30 mouse cellular contexts compared by ENCODE assay signal in genomic region chr2:143934439-143934838, GRCm38 (mm10). TPM values are rescaled to one million over a fixed set of nuclear protein-coding genes. Genes with fewer than 3 reads are reported as not detected.
A peak's percentile ranks its signal among the peaks of the same experiment; 100 is the strongest.
DNase-seq lines count a peak whose midpoint lies in the region; ATAC-seq lines count a peak whose summit lies in the region.
"Had no signal": no experiment of that assay in that cellular context is flagged by ENCODE, and none has a peak within 500 bp of the region (broad histone marks: within the 10 kb centered on the region; RNA-seq: fewer than 3 reads in every experiment).

No protein-coding gene starts in this region.

- H3K27ac ChIP-seq in liver, embryonic 13.5 days: 0 out of 2 replicates have a peak overlapping the region, but pooled peaks have one; percentile 11
- H3K27ac ChIP-seq in liver, embryonic 12.5 days: no peak overlapping the region
- H3K27ac ChIP-seq: embryonic facial prominence, embryonic 12.5 days; forebrain, embryonic 15.5 days; heart, embryonic 10.5 days; left cerebral cortex, adult 2 months; limb, embryonic 13.5 days; macrophage; midbrain, embryonic 10.5 days; midbrain, embryonic 15.5 days had no signal

- no peaks in the 10 kb centered on the region for H3K9me3 ChIP-seq in liver, embryonic 13.5 days (replicated peaks)
- no peaks in the 10 kb centered on the region for H3K9me3 ChIP-seq in liver, embryonic 12.5 days (replicated peaks)
- H3K9me3 ChIP-seq: embryonic facial prominence, embryonic 12.5 days; forebrain, embryonic 15.5 days; G1E; heart, embryonic 10.5 days; limb, embryonic 13.5 days; midbrain, embryonic 10.5 days; midbrain, embryonic 15.5 days had no signal

- no peaks in the 10 kb centered on the region for H3K27me3 ChIP-seq in liver, embryonic 13.5 days
- no peaks in the 10 kb centered on the region for H3K27me3 ChIP-seq in liver, embryonic 12.5 days (replicated peaks)
- H3K27me3 ChIP-seq: embryonic facial prominence, embryonic 12.5 days; forebrain, embryonic 15.5 days; limb, embryonic 13.5 days; midbrain, embryonic 15.5 days had no signal

- no peak overlapping the region for H3K9ac ChIP-seq in liver, embryonic 13.5 days
- no peak overlapping the region for H3K9ac ChIP-seq in liver, embryonic 12.5 days
- H3K9ac ChIP-seq: embryonic facial prominence, embryonic 12.5 days; forebrain, embryonic 15.5 days; limb, embryonic 13.5 days; midbrain, embryonic 15.5 days had no signal

- intact Hi-C loops in heart, postnatal 10 days (cut with DNase I): no loop called here
- intact Hi-C loops in left cerebral cortex, postnatal 4 days (cut with DNase I): no loop called here

- no peak for ATAC-seq in liver, embryonic 13.5 days (ENCODE audit: low read depth)
- ATAC-seq in liver, embryonic 12.5 days: no peak
- peak; percentile 53 for ATAC-seq in common myeloid progenitor, adult 5-6 weeks (replicated peaks; ENCODE audit: low read depth, poor library complexity, severe bottlenecking)
- peak; percentile 82 for ATAC-seq in megakaryocyte progenitor cell, adult 5-6 weeks (replicated peaks; ENCODE audit: poor library complexity)
- ATAC-seq: forebrain, embryonic 15.5 days; hindbrain, embryonic 16.5 days; lung, postnatal 0 days; midbrain, embryonic 15.5 days had no signal

- H3K36me3 ChIP-seq in liver, embryonic 13.5 days: peaks cover 10% of the 10 kb centered on the region
- peaks cover 19% of the 10 kb centered on the region for H3K36me3 ChIP-seq in liver, embryonic 12.5 days
- H3K36me3 ChIP-seq: midbrain, embryonic 15.5 days had no signal

- H3K4me2 ChIP-seq in liver, embryonic 13.5 days: no peak overlapping the region
- H3K4me2 ChIP-seq in liver, embryonic 12.5 days: no peak overlapping the region
- H3K4me2 ChIP-seq: embryonic facial prominence, embryonic 12.5 days; forebrain, embryonic 15.5 days; limb, embryonic 13.5 days; midbrain, embryonic 15.5 days had no signal

- DNase-seq in heart, adult 11 months: peak; percentile 52
- no peak for DNase-seq in heart, postnatal 10 days
- no peak for DNase-seq in liver, embryonic 13.5 days
- no peak for DNase-seq in left cerebral cortex, postnatal 4 days
- DNase-seq in layer of hippocampus, postnatal 25 days (ENCODE audit: extremely low spot score in 1 of 2, low spot score in 1 of 2): no peak
- DNase-seq: adrenal gland, adult 8-10 months; cerebellum, adult 8-10 months; cerebellum, postnatal 36 days; embryo, embryonic 11 days; gastrocnemius, postnatal 25 days; heart, postnatal 14 days; kidney, postnatal 14 days; lung, adult 18-20 months; right cerebral cortex, postnatal 4 days; thymus, adult 2 months; thymus, postnatal 36 days had no signal

- no peak overlapping the region for H3K4me3 ChIP-seq in liver, embryonic 13.5 days (replicated peaks)
- no peak overlapping the region for H3K4me3 ChIP-seq in liver, embryonic 12.5 days
- H3K4me3 ChIP-seq: embryonic facial prominence, embryonic 12.5 days; forebrain, embryonic 15.5 days; heart, embryonic 10.5 days; left cerebral cortex, adult 2 months; limb, embryonic 13.5 days; midbrain, embryonic 10.5 days; midbrain, embryonic 15.5 days had no signal

- 76% methylated on average over 8 of the region's 8 CpGs for WGBS in liver, embryonic 13.5 days (ENCODE audit: insufficient replicate concordance)
- WGBS in liver, embryonic 12.5 days (ENCODE audit: insufficient replicate concordance): 67% methylated on average over 8 of the region's 8 CpGs

- peaks cover 20% of the 10 kb centered on the region for H3K4me1 ChIP-seq in liver, embryonic 13.5 days (replicated peaks)
- H3K4me1 ChIP-seq in liver, embryonic 12.5 days: peaks cover 20% of the 10 kb centered on the region

RNA-seq across cellular contexts. Expression of gene Dstn, which starts 19.3 kb away (rescaled TPM):
- total RNA-seq in heart, postnatal 10 days (2021): 100 to 1,000 TPM; 486 to 498 TPM
- 138 and 162 TPM in 2 replicates for polyA plus RNA-seq in liver, embryonic 13.5 days (2015; fragmentation: Nextera tagmentation; extraction: Ambion mirVana)
- 126 and 136 TPM in 2 replicates for polyA plus RNA-seq in liver, embryonic 12.5 days (2016; fragmentation: Nextera tagmentation; extraction: Ambion mirVana)
- total RNA-seq in common myeloid progenitor, adult 5-6 weeks (2017): 85.4 and 94.1 TPM in 2 replicates
- total RNA-seq in megakaryocyte progenitor cell, adult 5-6 weeks (2015): 426 and 508 TPM in 2 replicates
- total RNA-seq in megakaryocyte progenitor cell, adult 5-6 weeks (2017): 607 and 687 TPM in 2 replicates
- total RNA-seq in left cerebral cortex, postnatal 4 days (2021): 100 to 1,000 TPM; 275 to 292 TPM
- 100 to 1,000 TPM; 207 to 232 TPM for total RNA-seq in layer of hippocampus, postnatal 25 days (2021)

Comparison
In these comparisons a context has a peak if more than half of its experiments do, and no peak if none do; other contexts are left out.
1. ATAC-seq: peak in common myeloid progenitor, adult 5-6 weeks (single experiment) and megakaryocyte progenitor cell, adult 5-6 weeks (single experiment); none in liver, embryonic 13.5 days (single experiment) and liver, embryonic 12.5 days (single experiment).